Mouse (Mus musculus): Measurements from ENCODE around the gene Dido1.
"Not testable (repeated sequence)": the region's sequence is repeated elsewhere in the genome, so short reads cannot be mapped to it uniquely, and the experiment has no call there.

The Dido1 gene

GRCm38 (mm10) chr2:180723865-180724264 is 14.1 kb upstream of the Dido1 start:
- peak; percentile 84 for DNase-seq

DNA sequence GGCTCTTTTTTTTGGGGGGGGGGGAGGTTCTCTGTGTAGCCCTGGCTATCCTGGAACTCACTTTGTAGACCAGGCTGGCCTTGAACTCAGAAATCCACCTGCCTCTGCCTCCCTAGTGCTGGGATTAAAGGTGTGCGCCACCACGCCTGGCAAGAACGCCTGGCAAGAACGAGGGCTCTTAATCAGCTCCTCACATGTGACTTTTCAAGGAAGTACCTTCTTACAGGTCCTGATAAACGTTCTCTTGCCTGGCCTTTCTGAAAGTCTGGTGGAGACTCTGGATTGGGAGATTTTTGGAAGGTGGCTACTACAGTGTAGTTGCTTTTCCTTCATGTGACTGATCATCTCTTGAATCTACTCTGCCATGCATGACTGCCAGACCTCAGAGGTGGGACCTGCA is 12.9 kb upstream of the Dido1 start:
- DNase-seq, result not testable (repeated sequence)

GRCm38 (mm10) chr2:180712037-180712689 is 2.4 kb upstream of the Dido1 start:
- DNase-seq, result no peak

DNA sequence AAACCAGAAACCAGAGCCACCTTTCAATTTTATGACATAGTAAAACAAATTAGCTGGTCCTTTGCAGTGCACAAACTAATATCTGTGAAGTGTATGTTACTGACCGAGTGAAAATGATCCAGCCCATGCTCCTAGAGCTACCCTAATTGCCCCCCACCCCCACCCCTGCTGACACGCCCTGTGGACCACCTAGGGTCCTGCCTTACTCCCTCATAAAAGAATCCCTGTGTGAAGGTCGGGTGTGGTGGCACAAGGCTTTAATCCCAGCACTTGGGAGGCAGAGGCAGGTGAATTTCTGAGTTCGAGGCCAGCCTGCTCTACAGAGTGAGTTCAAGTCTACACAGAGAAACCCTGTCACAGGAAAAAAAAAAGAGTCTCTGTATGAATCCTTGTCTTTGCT is 1.7 kb upstream of the Dido1 start:
- no peak for DNase-seq

- DNase-seq, result peak; percentile 86
Observed at GRCm38 (mm10) chr2:180710276-180711155, 717 bp upstream of the Dido1 start.

- DNase-seq, result no peak
Observed at GRCm38 (mm10) chr2:180709023-180709922, 526 bp downstream of the Dido1 start.

GRCm38 (mm10) chr2:180705975-180706374 is 3.8 kb downstream of the Dido1 start:
- DNase-seq, result no peak

GRCm38 (mm10) chr2:180705066-180705465 is 4.7 kb downstream of the Dido1 start:
- peak; percentile 85 for DNase-seq

GRCm38 (mm10) chr2:180704591-180704990 is 5.2 kb downstream of the Dido1 start:
- peak; percentile 98 for DNase-seq

- no peak for DNase-seq
Observed at GRCm38 (mm10) chr2:180703645-180704359, 6.0 kb downstream of the Dido1 start.

- DNase-seq, result peak; percentile 65
Observed at GRCm38 (mm10) chr2:180703175-180703574, 6.6 kb downstream of the Dido1 start.

DNA sequence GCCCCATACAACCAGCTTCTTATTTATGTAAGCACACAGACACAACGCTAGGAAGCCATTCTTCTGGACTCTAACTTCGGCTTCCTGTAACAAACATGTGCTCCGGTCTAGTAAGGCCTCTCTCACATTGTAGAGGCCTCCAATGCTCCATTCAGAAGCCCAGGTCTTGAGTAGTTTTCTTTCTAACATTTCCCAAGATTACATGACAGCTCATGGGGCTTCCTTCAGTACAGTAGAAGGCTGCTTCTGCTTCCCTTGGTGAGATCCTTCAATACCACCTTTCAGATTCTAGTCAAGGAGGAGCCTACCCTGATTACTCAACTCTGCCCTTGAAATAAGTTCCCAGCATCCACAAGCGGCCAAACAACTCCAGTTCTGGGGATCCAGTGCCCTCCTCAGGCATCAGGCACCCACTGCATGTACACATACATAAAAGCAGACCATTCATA is 7.1 kb downstream of the Dido1 start:
- DNase-seq, result peak; percentile 70

GRCm38 (mm10) chr2:180701767-180702621 is 7.8 kb downstream of the Dido1 start:
- peak; percentile 99 for DNase-seq

GRCm38 (mm10) chr2:180701053-180701766 is 8.6 kb downstream of the Dido1 start:
- DNase-seq, result no peak

DNA sequence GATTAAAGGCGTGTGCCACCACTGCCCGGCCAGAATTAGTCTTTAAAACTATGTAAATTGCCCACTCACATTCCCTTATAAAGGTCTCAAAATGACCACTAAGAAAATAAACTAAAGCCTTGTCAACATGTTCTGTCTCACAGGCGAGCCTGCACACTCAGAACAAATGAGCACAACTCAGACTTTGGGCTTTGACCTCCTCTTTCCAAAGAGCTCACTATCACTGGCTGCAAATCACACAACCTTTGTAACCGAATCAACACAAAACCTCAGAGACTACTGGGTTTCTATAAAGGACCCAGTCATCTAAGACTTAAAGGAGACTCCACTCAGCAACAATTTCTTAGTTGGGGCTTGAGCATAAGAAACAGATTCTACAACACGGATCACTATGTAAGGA is 9.3 kb downstream of the Dido1 start:
- peak; percentile 67 for DNase-seq

GRCm38 (mm10) chr2:180695176-180695575 is 14.6 kb downstream of the Dido1 start:
- peak; percentile 94 for DNase-seq

DNA sequence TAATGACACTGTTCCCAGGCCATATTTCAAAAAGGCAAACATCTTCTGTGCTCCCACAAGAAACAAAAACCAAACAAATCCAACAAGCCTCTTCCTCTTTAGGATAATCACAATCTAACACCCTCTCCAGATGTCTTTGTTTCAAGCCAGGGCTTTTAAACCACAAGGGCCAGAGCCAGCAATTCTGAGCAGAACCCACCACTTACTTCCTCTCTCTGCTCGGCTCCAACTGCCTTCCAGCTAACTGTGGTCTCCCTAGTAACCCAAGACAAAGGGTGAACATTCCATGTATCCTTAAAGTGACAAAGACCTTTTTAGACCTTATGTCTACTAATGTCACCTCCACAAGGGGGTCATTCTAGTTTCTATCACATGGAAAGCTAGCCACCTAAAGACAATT is 17.2 kb downstream of the Dido1 start:
- peak; percentile 98 for DNase-seq

DNA sequence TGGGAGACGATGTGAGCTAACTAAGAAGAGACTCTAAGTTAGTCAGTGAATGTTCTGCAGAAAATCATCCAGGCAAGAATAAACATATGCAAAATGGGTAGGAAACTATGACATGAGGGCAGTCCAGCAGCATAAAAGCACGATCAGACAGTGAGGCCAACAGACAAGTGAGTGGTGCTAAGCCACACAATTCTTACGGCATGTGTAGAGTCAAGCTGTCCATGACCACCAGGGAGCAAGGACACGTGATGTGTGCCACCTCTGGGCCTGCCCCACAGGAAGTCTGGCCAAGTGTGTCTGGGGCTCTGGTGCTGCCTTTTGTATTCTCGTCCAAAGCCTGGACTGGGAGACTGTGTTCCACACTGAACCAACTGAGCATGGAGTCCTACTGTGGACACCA is 20.0 kb downstream of the Dido1 start:
- peak; percentile 90 for DNase-seq

- DNase-seq, result peak; percentile 71
Observed at GRCm38 (mm10) chr2:180684031-180684430, 25.8 kb downstream of the Dido1 start.

DNA sequence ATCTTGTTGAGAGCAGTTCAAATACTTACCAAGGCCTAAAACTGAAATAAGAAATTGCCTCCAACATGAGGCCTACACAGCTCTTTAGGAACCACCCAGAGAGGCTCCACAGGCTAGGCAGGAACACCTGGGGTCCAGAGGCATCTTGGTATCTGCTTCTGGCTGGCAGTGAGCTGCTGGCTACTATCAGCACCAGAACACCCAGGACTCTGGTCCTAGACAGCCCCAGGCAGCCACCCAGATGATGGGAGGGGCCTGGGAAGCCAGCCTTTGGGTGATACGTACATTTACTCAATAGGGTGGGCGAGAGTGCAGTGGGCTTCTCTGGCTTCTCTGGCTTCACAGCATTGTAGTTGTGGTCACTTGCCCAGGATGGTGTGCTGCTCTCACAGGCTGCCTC is 26.3 kb downstream of the Dido1 start:
- DNase-seq, result peak; percentile 79

- peak; percentile 74 for DNase-seq
Observed at GRCm38 (mm10) chr2:180681225-180681624, 28.6 kb downstream of the Dido1 start.

Data from heart, adult 11 months (tissue).